Mouse (Mus musculus) kidney, adult 9 months (tissue): ENCODE results near the gene Casc1.
"Not testable (repeated sequence)": the region's sequence is repeated elsewhere in the genome, so short reads cannot be mapped to it uniquely, and the experiment has no call there.

Experiments
- DNase-seq: peaks from one replicate; pipeline ENCODE4 v3.0.0; 2022

Gene Casc1

DNA sequence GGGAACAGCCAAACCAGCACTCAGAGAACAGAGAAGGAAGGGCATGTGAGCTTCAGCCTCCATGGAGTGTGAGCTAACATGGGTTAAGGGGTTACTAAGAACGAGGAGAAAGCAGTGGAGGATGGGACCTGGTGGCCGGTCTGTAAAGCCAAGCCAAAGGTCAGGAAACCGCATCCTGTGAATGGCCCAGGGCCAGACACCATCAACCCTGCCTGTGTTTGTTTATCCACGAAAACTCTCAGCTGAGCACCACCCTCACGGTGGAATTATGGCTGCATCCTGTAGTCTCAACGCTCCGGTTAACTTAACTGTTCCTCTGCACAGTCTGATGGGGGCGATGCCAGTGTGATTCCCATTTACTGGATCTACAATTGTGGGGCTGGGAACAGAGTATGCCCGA, 75.0 kb downstream of the Casc1 start:
- no peak for DNase-seq

DNA sequence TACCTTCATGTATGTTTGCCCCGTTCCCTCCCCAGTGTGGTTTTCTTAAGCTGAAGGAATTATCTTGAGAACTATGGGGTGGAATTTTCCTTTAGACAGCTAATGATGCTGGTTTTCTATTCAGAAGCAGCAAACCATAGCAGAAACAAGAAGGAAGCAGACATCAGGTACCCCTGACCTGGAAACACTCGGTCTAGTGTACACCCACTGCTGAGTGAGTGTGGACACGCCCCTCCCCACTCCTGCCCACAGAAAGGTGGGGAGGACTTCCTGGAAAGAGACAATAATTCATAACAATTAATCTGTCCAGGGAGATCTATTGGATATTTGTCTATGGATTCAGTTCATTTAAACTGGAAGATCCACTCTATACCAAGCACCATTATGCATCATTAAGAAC, 75.5 kb downstream of the Casc1 start:
- DNase-seq: no peak

DNA sequence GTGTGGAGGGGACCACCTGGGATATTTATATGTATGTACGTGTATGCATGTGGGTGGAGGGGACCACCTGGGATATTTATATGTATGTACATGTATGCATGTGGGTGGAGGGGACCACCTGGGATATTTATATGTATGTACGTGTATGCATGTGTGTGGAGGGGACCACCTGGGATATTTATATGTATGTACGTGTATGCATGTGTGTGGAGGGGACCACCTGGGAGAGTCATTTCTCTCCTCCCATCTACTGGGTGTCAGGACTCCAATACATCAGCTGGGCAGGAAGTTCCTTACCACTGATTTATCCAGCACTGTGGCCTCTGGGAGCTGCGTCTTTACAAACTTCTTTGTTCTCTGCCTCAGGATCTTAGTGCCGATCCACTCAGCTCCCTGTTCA, 77.8 kb downstream of the Casc1 start:
- not testable (repeated sequence) for DNase-seq

DNA sequence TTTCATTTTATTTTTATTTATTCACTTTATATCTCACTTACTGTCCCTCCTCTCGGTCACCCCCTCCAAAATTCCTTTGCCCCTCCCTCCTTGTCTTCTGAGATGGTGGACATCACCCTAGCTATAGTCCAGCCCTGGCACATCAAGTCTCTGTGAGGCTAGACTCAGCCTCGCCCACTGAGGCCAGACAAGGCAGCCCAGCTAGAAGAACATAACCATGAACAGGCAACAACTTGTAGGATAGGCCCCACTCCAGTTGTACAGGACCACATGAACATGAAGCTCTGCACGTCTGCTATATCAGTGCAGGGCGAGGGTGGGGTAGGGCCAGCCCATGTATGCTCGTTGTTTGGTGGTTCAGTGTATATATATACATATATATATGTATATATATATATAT, 78.8 kb downstream of the Casc1 start:
- DNase-seq: no peak

DNA sequence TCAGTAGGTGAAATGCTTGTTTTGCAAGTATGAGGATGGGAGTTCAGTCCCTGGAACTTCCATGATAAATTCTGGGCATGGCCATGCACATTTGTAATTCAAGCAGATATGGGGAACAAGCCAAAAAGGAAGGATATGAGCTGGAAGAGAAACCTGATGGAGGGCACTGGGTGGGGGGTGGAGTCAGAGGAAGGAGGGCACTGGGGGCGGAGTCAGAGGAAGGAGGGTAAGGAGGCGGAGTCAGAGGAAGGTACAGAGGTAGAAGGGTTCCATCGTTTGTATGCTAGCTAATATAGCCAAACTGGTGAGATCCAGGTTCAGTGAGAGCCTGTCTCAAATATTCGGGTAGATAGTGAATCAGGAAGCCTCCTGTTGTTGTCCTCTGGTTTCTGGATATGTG, 81.2 kb downstream of the Casc1 start:
- no peak for DNase-seq

DNA sequence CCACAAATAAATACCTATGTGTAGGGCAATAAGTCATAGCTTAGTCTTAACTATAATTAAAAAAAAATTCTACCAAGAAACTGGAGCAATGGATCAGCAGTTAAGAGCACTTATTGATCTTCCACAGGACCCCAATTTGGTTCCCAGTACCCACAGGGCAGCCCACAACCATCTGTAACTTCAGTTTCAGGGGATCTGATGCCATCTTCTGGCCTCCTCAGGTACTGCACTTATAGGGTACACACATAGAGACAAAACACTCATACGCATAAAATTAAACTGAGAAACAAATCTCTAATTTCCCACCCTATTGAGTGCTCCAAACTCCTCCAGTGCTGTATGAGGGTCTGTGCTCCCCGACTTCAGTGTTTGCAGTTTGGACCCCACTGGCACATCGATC, 83.2 kb downstream of the Casc1 start:
- no peak for DNase-seq

DNA sequence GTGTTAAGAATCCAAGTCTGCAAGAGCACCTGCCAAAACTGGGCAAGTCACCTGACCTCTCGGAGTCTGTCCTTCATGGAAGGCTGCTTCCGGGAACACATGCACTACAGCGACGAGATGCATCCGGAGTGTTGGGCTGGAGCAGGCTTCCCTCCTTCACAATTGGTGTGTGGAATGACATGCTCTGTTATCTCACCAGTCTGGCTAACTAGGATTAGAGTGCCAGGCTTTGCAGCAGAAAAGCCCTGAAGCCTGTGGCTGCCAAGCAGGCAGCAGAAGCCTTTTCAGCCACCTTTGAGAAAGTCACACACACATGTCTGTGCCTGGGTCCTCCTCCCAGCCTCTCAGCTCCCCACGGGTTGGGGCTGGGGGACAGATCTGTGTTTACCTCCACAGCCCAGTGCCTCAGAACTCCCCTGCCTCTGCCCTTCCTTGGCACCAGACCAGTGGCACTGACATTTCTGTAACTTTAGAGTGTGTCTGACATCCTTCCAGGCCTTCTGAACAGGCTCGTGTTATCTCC, 85.2 kb downstream of the Casc1 start:
- peak; percentile 73 for DNase-seq
